30 mouse cellular contexts compared by ENCODE assay signal in genomic region chr9:50552206-50552605, GRCm38 (mm10). TPM values are rescaled to one million over a fixed set of nuclear protein-coding genes. Genes with fewer than 3 reads are reported as not detected.
"Had no signal": no experiment of that assay in that cellular context is flagged by ENCODE, and none has a peak within 500 bp of the region (broad histone marks: within the 10 kb centered on the region; RNA-seq: fewer than 3 reads in every experiment).

No protein-coding gene starts in this region.

- H3K36me3 ChIP-seq: kidney, embryonic 15.5 days; limb, embryonic 12.5 days; limb, embryonic 15.5 days; liver, embryonic 12.5 days; liver, embryonic 15.5 days; lung, embryonic 15.5 days; midbrain, embryonic 10.5 days; midbrain, embryonic 13.5 days; neural tube, embryonic 13.5 days had no signal

- H3K4me3 ChIP-seq: kidney, embryonic 15.5 days; limb, embryonic 12.5 days; limb, embryonic 15.5 days; liver, embryonic 12.5 days; liver, embryonic 15.5 days; lung, embryonic 15.5 days; megakaryocyte, embryonic 14.5 days; midbrain, embryonic 10.5 days; midbrain, embryonic 13.5 days; myocyte; neural tube, embryonic 13.5 days had no signal

- H3K9me3 ChIP-seq: kidney, embryonic 15.5 days; limb, embryonic 12.5 days; limb, embryonic 15.5 days; liver, embryonic 12.5 days; liver, embryonic 15.5 days; lung, embryonic 15.5 days; megakaryocyte, embryonic 14.5 days; midbrain, embryonic 10.5 days; midbrain, embryonic 13.5 days; neural tube, embryonic 13.5 days had no signal

- DNase-seq: kidney, adult 8-10 months; kidney, postnatal 10 days; kidney, postnatal 36 days; left cerebral cortex, postnatal 4 days; lung, adult 18-20 months; lung, postnatal 10 days; lung, postnatal 36 days; retina, postnatal 1 day; right cerebral cortex, postnatal 25 days; thymus, adult 2 months; thymus, postnatal 14 days; thymus, postnatal 4 days had no signal

- H3K27ac ChIP-seq: kidney, embryonic 15.5 days; limb, embryonic 12.5 days; limb, embryonic 15.5 days; liver, embryonic 12.5 days; liver, embryonic 15.5 days; lung, embryonic 15.5 days; midbrain, embryonic 10.5 days; midbrain, embryonic 13.5 days; neural tube, embryonic 13.5 days had no signal

- H3K4me1 ChIP-seq: kidney, embryonic 15.5 days; limb, embryonic 12.5 days; liver, embryonic 12.5 days; liver, embryonic 15.5 days; lung, embryonic 15.5 days had no signal

- H3K9ac ChIP-seq: kidney, embryonic 15.5 days; limb, embryonic 12.5 days; limb, embryonic 15.5 days; liver, embryonic 12.5 days; liver, embryonic 15.5 days; lung, embryonic 15.5 days; midbrain, embryonic 13.5 days; neural tube, embryonic 13.5 days had no signal

- H3K27me3 ChIP-seq: kidney, embryonic 15.5 days; limb, embryonic 12.5 days; limb, embryonic 15.5 days; liver, embryonic 15.5 days; lung, embryonic 15.5 days; megakaryocyte, embryonic 14.5 days; midbrain, embryonic 13.5 days; neural tube, embryonic 13.5 days had no signal

RNA-seq across cellular contexts. Expression of gene Tex12, which starts 8.9 kb away (rescaled TPM):
- total RNA-seq: layer of hippocampus, adult 8-10 months; layer of hippocampus, postnatal 10 days; left cerebral cortex, adult 8-10 months; left cerebral cortex, postnatal 14 days; left cerebral cortex, postnatal 4 days; monocyte, adult 5-6 weeks; neutrophil, adult 5-6 weeks had no signal
- polyA plus RNA-seq: limb, embryonic 12.5 days; limb, embryonic 15.5 days; liver, embryonic 12.5 days; liver, embryonic 15.5 days; lung, embryonic 15.5 days; myocyte; neural tube, embryonic 13.5 days; spleen, adult 2 months; thymus, adult 2 months had no signal
